Mouse (Mus musculus) heart, postnatal 0 days (tissue): ENCODE results near the gene Sel1l3. TPM values are rescaled to one million over a fixed set of nuclear protein-coding genes. Genes with fewer than 3 reads are reported as not detected.

ENCODE experiments used
- ATAC-seq: fragments of 200-750 bp; cut with Nextera tagmentation; 2 replicates; pipeline ENCODE4 v1.8.0; 2017; ENCODE audit warnings: low read depth, moderate number of reproducible peaks, moderate library complexity; ENCODE audit not compliant: insufficient read depth
- DNase-seq: peaks from one replicate; pipeline ENCODE4 v3.0.0-alpha.2; 2016; ENCODE audit warnings: low spot score
- H3K27ac ChIP-seq: fragments of 300-500 bp; sonication (generic); 2 replicates; pipeline ENCODE4 v1.5.1; 2014; ENCODE audit warnings: low read depth, mild to moderate bottlenecking
- H3K27me3 ChIP-seq: fragments of 300-500 bp; sonication (generic); 2 replicates; pipeline ENCODE4 v1.6.1; 2014; ENCODE audit warnings: low read length, mixed read lengths; ENCODE audit not compliant: control insufficient read depth, insufficient read depth
- H3K36me3 ChIP-seq: fragments of 300-500 bp; sonication (generic); replicated peaks from 2 replicates; pipeline ENCODE4 v1.6.1; 2014; ENCODE audit warnings: low read length, mixed read lengths; ENCODE audit not compliant: control insufficient read depth, insufficient read depth
- H3K4me1 ChIP-seq: fragments of 300-500 bp; sonication (generic); 2 replicates; pipeline ENCODE4 v1.6.1; 2014; ENCODE audit warnings: antibody characterized with exemption; ENCODE audit not compliant: control insufficient read depth, insufficient read depth
- H3K4me2 ChIP-seq: fragments of 300-500 bp; sonication (generic); 2 replicates; pipeline ENCODE4 v1.6.1; 2014; ENCODE audit warnings: low read depth, mild to moderate bottlenecking, low read length, moderate library complexity
- H3K4me3 ChIP-seq: fragments of 300-500 bp; sonication (generic); 2 replicates; pipeline ENCODE4 v1.5.1; 2014; ENCODE audit warnings: low read depth, low read length
- H3K9ac ChIP-seq: fragments of 300-500 bp; sonication (generic); replicated peaks from 2 replicates; pipeline ENCODE4 v1.6.1; 2014; ENCODE audit warnings: low read depth, low read length, mixed read lengths
- H3K9me3 ChIP-seq: fragments of 300-500 bp; sonication (generic); replicated peaks from 2 replicates; pipeline ENCODE4 v1.6.1; 2016; ENCODE audit warnings: low read length; ENCODE audit not compliant: control insufficient read depth
- CTCF ChIP-seq: IDR thresholded peaks from 2 replicates; pipeline ENCODE4 v1.5.1; 2016; ENCODE audit warnings: antibody characterized with exemption, control low read depth, low read depth
- EP300 ChIP-seq: IDR thresholded peaks from 2 replicates; pipeline ENCODE4 v1.6.1; 2016; ENCODE audit warnings: antibody characterized with exemption, low read depth
- WGBS: fragments of 180-500 bp; shearing (Covaris S2); extraction: QIAGEN DNeasy Blood & Tissue Kit; methylation state at CpG from one replicate; pipeline ENCODE4 v1.1.7; 2014; 5-methylcytosine and 5-hydroxymethylcytosine counted together
- polyA plus RNA-seq: library from polyadenylated mRNA; unstranded; fragments of >200 nt; fragmentation: Nextera tagmentation; extraction: Ambion mirVana; gene quantifications from 2 replicates; pipeline ENCODE4 v1.2.1, GENCODE M21; 2015
- total RNA-seq: library from RNA; depleted of rRNA; stranded (reverse); fragments of >200 nt; gene quantifications from 2 replicates; pipeline ENCODE4 v1.2.3, GENCODE M21; 2014; ENCODE audit warnings: low replicate concordance

The Sel1l3 gene
- total and polyA plus RNA-seq, 2 experiments from 2014 or later: 0.14 to 1.4 TPM

DNA sequence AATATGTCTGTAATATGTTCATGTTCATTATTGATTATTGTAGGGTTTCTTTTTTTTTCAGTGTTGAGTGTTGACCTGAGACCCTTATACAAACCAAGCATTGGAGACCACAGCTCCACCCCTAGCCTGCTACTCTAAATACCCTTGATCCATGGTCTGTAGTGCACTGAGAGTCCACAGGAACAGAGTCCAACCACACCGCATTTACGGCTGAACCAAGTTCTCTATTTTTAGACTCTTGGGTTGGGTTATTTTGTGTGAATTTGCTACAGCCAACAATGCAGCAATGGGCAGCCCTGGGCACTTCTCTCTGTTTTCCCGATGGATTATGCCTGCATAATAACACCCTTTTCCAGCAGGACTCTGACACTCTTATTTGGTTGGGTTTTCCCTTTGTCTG lies 54.6 kb downstream of the Sel1l3 start:
- TF ChIP-seq CTCF: no peak
- no peak for TF ChIP-seq EP300
- no peak overlapping the region for H3K4me2 ChIP-seq
- H3K27me3 ChIP-seq: no peaks in the 10 kb centered on the region
- WGBS: 69% methylated on average over 3 of the region's 3 CpGs
- no peak overlapping the region for H3K4me3 ChIP-seq
- ATAC-seq (no peak), DNase-seq (no peak)
- H3K9me3 ChIP-seq: no peaks in the 10 kb centered on the region
- no peak overlapping the region for H3K9ac ChIP-seq
- H3K27ac ChIP-seq: no peak overlapping the region
- H3K36me3 ChIP-seq: no peaks in the 10 kb centered on the region
- peaks cover 5% of the 10 kb centered on the region for H3K4me1 ChIP-seq

DNA sequence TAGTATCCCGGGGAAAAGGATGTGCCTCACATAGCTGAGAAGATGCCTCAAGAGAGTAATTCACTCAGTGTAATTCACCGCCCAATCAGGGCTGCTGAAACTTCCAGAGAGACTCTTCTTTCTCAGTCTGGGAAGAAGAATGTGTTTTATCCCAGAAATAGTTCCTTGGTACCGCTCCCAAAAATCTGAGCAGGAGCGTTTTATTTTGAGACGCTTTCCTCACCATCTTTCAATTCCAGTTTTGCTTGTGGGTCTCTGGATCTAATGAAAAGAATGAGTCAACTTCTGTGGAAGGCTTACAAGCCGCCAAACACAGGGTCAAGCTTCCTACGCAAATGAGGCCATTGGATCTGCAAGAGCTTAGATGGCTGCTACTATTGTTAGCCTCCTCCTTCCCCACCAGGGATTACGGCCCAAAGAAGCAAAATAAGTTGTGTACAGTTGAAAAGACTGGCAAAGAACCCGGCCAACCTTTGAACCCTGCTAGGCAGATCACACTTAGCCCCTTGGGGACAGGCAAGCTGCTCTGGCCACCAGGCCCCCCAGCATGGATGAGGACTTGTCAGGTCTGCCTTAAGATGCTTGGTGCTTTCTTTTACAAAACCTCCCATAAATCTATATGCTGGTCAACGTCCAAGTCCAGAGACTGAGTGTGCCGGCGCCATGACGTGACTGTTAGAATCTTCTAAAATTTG lies 57.6 kb downstream of the Sel1l3 start:
- no peak for DNase-seq
- H3K27me3 ChIP-seq: no peaks in the 10 kb centered on the region
- peaks cover 10% of the 10 kb centered on the region for H3K4me1 ChIP-seq
- H3K27ac ChIP-seq: no peak overlapping the region
- H3K36me3 ChIP-seq: no peaks in the 10 kb centered on the region
- H3K4me2 ChIP-seq: no peak overlapping the region
- 72% methylated on average over 13 of the region's 13 CpGs for WGBS
- ATAC-seq: no peak
- no peaks in the 10 kb centered on the region for H3K9me3 ChIP-seq
- H3K4me3 ChIP-seq: no peak overlapping the region
- TF ChIP-seq CTCF (no peak), EP300 (no peak)
- no peak overlapping the region for H3K9ac ChIP-seq

DNA sequence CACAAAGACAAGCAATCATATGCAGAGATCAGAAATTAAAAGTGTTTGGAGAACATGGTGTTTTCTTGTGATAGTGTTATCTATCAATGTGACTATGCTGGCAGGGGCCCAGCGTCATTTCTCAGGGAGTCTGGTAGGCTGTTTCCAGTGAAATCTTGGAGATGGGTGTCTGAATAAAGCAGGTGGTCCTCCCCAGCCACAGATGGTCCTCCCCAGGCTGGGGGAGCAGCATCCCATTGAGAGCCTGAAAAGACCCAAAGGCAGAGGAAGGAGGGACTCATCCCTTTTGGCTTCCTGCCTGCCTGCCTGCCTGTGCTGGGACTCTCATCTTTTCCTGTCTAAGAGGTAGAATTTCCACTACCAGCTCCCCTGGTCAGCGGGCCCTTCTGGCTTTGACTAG lies 59.2 kb downstream of the Sel1l3 start:
- Histone ChIP-seq H3K27me3 (no peaks in the 10 kb centered on the region), H3K4me2 (no peak overlapping the region), H3K36me3 (no peaks in the 10 kb centered on the region), H3K4me3 (no peak overlapping the region), H3K27ac (no peak overlapping the region), H3K9ac (no peak overlapping the region), H3K4me1 (peaks cover 10% of the 10 kb centered on the region), H3K9me3 (no peaks in the 10 kb centered on the region)
- whole genome bisulfite sequencing: 28% methylated on average over 2 of the region's 2 CpGs
- no peak for DNase-seq
- TF ChIP-seq EP300: no peak
- TF ChIP-seq CTCF: no peak
- no peak for ATAC-seq

DNA sequence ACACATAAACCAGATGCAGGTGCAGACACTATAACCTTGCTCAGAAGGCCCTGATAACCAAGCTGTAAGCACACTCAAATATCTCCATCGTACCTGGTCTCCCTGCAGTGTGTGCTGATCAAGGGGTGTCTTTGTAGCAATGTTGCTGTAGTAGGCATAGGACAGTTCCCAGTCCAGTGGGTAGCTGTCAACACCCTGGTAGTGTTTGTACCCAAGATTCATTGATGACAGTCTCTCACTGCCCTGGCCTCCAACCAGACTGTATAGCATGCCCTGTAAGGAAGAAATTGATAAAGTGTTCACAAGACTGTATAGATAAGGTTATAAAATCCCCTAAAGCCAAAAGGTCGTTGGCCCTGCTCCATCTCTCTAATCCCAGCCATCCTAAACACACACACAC lies 59.6 kb downstream of the Sel1l3 start:
- 8% methylated on average over 2 of the region's 2 CpGs for whole genome bisulfite sequencing
- Histone ChIP-seq H3K4me1 (peaks cover 10% of the 10 kb centered on the region), H3K9ac (no peak overlapping the region), H3K4me3 (no peak overlapping the region), H3K27me3 (no peaks in the 10 kb centered on the region), H3K4me2 (no peak overlapping the region), H3K9me3 (no peaks in the 10 kb centered on the region), H3K36me3 (no peaks in the 10 kb centered on the region), H3K27ac (no peak overlapping the region)
- ATAC-seq: 0 out of 2 replicates have a peak, but pooled peaks have one; percentile 44
- no peak for TF ChIP-seq CTCF
- TF ChIP-seq EP300: no peak
- DNase-seq: no peak

DNA sequence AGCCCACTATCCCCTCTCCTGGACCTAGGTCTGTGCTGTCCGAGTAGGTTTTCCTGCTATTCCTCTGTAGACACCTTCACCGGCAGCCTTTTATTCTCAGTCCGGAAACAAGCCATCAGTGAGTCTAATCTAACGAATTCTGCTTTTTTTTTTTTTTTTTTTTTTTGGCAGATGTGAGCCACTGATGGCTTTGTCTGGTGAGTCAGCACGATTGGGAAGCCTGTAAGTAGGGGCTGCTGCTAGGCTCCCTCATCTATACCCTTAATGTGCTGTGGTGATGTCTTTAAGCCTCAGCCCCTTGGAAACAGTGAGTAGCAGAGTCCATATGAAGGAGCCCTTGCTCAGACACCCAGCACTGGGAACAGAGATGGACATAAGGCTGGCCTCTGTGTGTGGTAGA lies 60.6 kb downstream of the Sel1l3 start:
- peaks cover 10% of the 10 kb centered on the region for H3K4me1 ChIP-seq

More for the DNA sequence above, 60.6 kb downstream of the Sel1l3 start:
- H3K9me3 ChIP-seq: no peaks in the 10 kb centered on the region
- no peak overlapping the region for H3K4me2 ChIP-seq
- 72% methylated on average over 5 of the region's 5 CpGs for WGBS
- H3K36me3 ChIP-seq: no peaks in the 10 kb centered on the region
- H3K27ac ChIP-seq: no peak overlapping the region
- no peak for ATAC-seq
- no peak overlapping the region for H3K9ac ChIP-seq
- no peak overlapping the region for H3K4me3 ChIP-seq
- no peak for DNase-seq
- no peaks in the 10 kb centered on the region for H3K27me3 ChIP-seq
- TF ChIP-seq CTCF (no peak), EP300 (no peak)
